Comparison of ENCODE assay signal across 19 mouse cellular contexts in the genomic region with DNA sequence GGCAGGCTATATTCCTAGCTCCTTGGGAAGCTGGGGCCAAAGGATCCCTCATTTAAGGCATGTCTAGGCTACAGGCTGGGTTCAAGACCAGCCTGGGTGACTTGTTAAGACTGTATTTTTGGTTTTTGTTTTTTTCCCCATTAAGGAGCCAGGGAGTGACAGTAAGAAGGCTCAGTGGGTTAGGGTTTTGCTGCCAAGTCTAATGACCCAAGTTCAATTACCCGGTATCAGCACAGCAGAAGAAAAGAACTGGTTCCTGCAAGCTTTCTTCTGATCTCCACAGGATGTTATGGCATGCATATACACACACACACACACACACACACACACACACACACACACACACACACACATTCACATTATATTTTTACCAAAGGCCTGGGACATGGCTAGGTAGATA. TPM values are rescaled to one million over a fixed set of nuclear protein-coding genes. Genes with fewer than 3 reads are reported as not detected.
DNase-seq lines count a peak whose midpoint lies in the region; ATAC-seq and TF ChIP-seq lines count a peak whose summit lies in the region.
"Had no signal": no experiment of that assay in that cellular context is flagged by ENCODE, and none has a peak within 500 bp of the region (broad histone marks: within the 10 kb centered on the region; RNA-seq: fewer than 3 reads in every experiment).

No protein-coding gene starts in this region.

- H3K4me1 ChIP-seq in heart, embryonic 13.5 days = peaks cover 37% of the 10 kb centered on the region
- peaks cover 33% of the 10 kb centered on the region for H3K4me1 ChIP-seq in heart, embryonic 12.5 days (replicated peaks)
- peaks cover 20% of the 10 kb centered on the region for H3K4me1 ChIP-seq in cortical plate, adult 2 months (ENCODE audit: control insufficient read depth, insufficient read depth, low read length)
- H3K4me1 ChIP-seq in hindbrain, embryonic 12.5 days = peaks cover 20% of the 10 kb centered on the region
- H3K4me1 ChIP-seq in midbrain, postnatal 0 days (ENCODE audit: insufficient read depth, low read length) = peaks cover 13% of the 10 kb centered on the region; the same call in 1 of the 2 replicates
- H3K4me1 ChIP-seq in kidney, embryonic 16.5 days (ENCODE audit: insufficient read depth, low read length) = peaks cover 20% of the 10 kb centered on the region
- peaks cover 37% of the 10 kb centered on the region for H3K4me1 ChIP-seq in thymus, adult 2 months (replicated peaks; ENCODE audit: control insufficient read depth, insufficient read depth, low read length)

- no peak for DNase-seq in midbrain, postnatal 0 days (ENCODE audit: low spot score)
- no peak for DNase-seq in thymus, adult 2 months
- DNase-seq: adrenal gland, postnatal 36 days; gastrocnemius, postnatal 25 days; heart, postnatal 4 days; kidney, adult 2 months; kidney, postnatal 4 days; liver, embryonic 13.5 days had no signal

- WGBS in heart, embryonic 13.5 days = 69% methylated on average over 1 of the region's 1 CpGs
- 64% methylated on average over 1 of the region's 1 CpGs for WGBS in heart, embryonic 12.5 days
- 64% methylated on average over 1 of the region's 1 CpGs for WGBS in hindbrain, embryonic 12.5 days
- 59% methylated on average over 1 of the region's 1 CpGs for WGBS in midbrain, postnatal 0 days
- WGBS in kidney, embryonic 16.5 days = 37% methylated on average over 1 of the region's 1 CpGs
- 75% methylated on average over 1 of the region's 1 CpGs for WGBS in thymus, adult 2 months

- no peaks in the 10 kb centered on the region; the same call in 1 of the 2 replicates for H3K36me3 ChIP-seq in heart, embryonic 13.5 days
- no peaks in the 10 kb centered on the region for H3K36me3 ChIP-seq in heart, embryonic 12.5 days
- no peaks in the 10 kb centered on the region for H3K36me3 ChIP-seq in hindbrain, embryonic 12.5 days
- peaks cover 11% of the 10 kb centered on the region for H3K36me3 ChIP-seq in midbrain, postnatal 0 days (ENCODE audit: insufficient read depth, low read length)
- H3K36me3 ChIP-seq in kidney, embryonic 16.5 days (ENCODE audit: insufficient read depth, low read length) = peaks cover under 1% of the 10 kb centered on the region; the same call in 1 of the 2 replicates
- no peaks in the 10 kb centered on the region for H3K36me3 ChIP-seq in thymus, adult 2 months (ENCODE audit: control insufficient read depth, insufficient read depth, low read length)
- H3K36me3 ChIP-seq: liver, embryonic 13.5 days had no signal

- H3K4me3 ChIP-seq in heart, embryonic 13.5 days = no peak overlapping the region
- no peak overlapping the region for H3K4me3 ChIP-seq in heart, embryonic 12.5 days
- no peak overlapping the region for H3K4me3 ChIP-seq in cortical plate, adult 2 months (ENCODE audit: insufficient read depth, low read length)
- H3K4me3 ChIP-seq in hindbrain, embryonic 12.5 days = no peak overlapping the region
- H3K4me3 ChIP-seq in midbrain, postnatal 0 days (ENCODE audit: low read depth, low read length) = no peak overlapping the region
- no peak overlapping the region for H3K4me3 ChIP-seq in kidney, embryonic 16.5 days (ENCODE audit: low read length)
- no peak overlapping the region for H3K4me3 ChIP-seq in thymus, adult 2 months (ENCODE audit: control insufficient read depth, insufficient read depth, low read length)
- H3K4me3 ChIP-seq: embryonic facial prominence, embryonic 12.5 days; liver, embryonic 13.5 days; neural tube, embryonic 12.5 days had no signal

- H3K9ac ChIP-seq in heart, embryonic 13.5 days = 0 out of 2 replicates have a peak overlapping the region, but pooled peaks have one; percentile 19
- no peak overlapping the region for H3K9ac ChIP-seq in heart, embryonic 12.5 days
- 0 out of 2 replicates have a peak overlapping the region, but pooled peaks have one; percentile 38 for H3K9ac ChIP-seq in hindbrain, embryonic 12.5 days
- no peak overlapping the region for H3K9ac ChIP-seq in midbrain, postnatal 0 days (replicated peaks; ENCODE audit: low read length, poor library complexity, severe bottlenecking)
- H3K9ac ChIP-seq in kidney, embryonic 16.5 days (replicated peaks; ENCODE audit: low read length) = no peak overlapping the region
- H3K9ac ChIP-seq: embryonic facial prominence, embryonic 12.5 days; liver, embryonic 13.5 days had no signal

- peaks cover 7% of the 10 kb centered on the region for H3K27me3 ChIP-seq in heart, embryonic 13.5 days (replicated peaks)
- no peaks in the 10 kb centered on the region for H3K27me3 ChIP-seq in heart, embryonic 12.5 days (replicated peaks)
- no peaks in the 10 kb centered on the region for H3K27me3 ChIP-seq in hindbrain, embryonic 12.5 days
- no peaks in the 10 kb centered on the region for H3K27me3 ChIP-seq in midbrain, postnatal 0 days (ENCODE audit: insufficient read depth, low read length)
- H3K27me3 ChIP-seq in kidney, embryonic 16.5 days (ENCODE audit: insufficient read depth, low read length) = no peaks in the 10 kb centered on the region
- no peaks in the 10 kb centered on the region for H3K27me3 ChIP-seq in thymus, adult 2 months (ENCODE audit: control insufficient read depth, insufficient read depth, low read length)
- H3K27me3 ChIP-seq: neural tube, embryonic 12.5 days had no signal

- no peak overlapping the region for H3K4me2 ChIP-seq in heart, embryonic 13.5 days
- H3K4me2 ChIP-seq in heart, embryonic 12.5 days = no peak overlapping the region
- no peak overlapping the region for H3K4me2 ChIP-seq in hindbrain, embryonic 12.5 days (replicated peaks)
- H3K4me2 ChIP-seq in midbrain, postnatal 0 days (ENCODE audit: low read depth, low read length, poor library complexity, severe bottlenecking) = no peak overlapping the region
- no peak overlapping the region for H3K4me2 ChIP-seq in kidney, embryonic 16.5 days (replicated peaks; ENCODE audit: low read depth, low read length)
- H3K4me2 ChIP-seq: heart, embryonic 11.5 days; liver, embryonic 13.5 days had no signal

- no peaks in the 10 kb centered on the region for H3K9me3 ChIP-seq in heart, embryonic 13.5 days
- H3K9me3 ChIP-seq in heart, embryonic 12.5 days (replicated peaks) = no peaks in the 10 kb centered on the region
- no peaks in the 10 kb centered on the region for H3K9me3 ChIP-seq in hindbrain, embryonic 12.5 days (replicated peaks)
- H3K9me3 ChIP-seq in midbrain, postnatal 0 days (ENCODE audit: low read length) = no peaks in the 10 kb centered on the region
- no peaks in the 10 kb centered on the region for H3K9me3 ChIP-seq in kidney, embryonic 16.5 days (ENCODE audit: low read length)
- H3K9me3 ChIP-seq: embryonic facial prominence, embryonic 12.5 days; liver, embryonic 13.5 days; neural tube, embryonic 12.5 days had no signal

- TF ChIP-seq CTCF in cortical plate, adult 2 months (IDR thresholded peaks at IDR 0.05; ENCODE audit: extremely low read depth, insufficient read depth, low read length) = no peak
- no peak for TF ChIP-seq CTCF in midbrain, postnatal 0 days (IDR thresholded peaks at IDR 0.05)
- no peak for TF ChIP-seq CTCF in thymus, adult 2 months (IDR thresholded peaks at IDR 0.05; ENCODE audit: borderline replicate concordance, control insufficient read depth, extremely low read depth, insufficient read depth, low read length, poor library complexity)

- TF ChIP-seq POLR2A in cortical plate, adult 2 months (IDR thresholded peaks at IDR 0.05; ENCODE audit: extremely low read depth, insufficient read depth, low read length) = no peak
- TF ChIP-seq POLR2A in thymus, adult 2 months (IDR thresholded peaks at IDR 0.05; ENCODE audit: control insufficient read depth, extremely low read depth, insufficient read depth, low read length, poor library complexity) = no peak

- ATAC-seq in heart, embryonic 13.5 days (ENCODE audit: extremely low read depth, insufficient number of reproducible peaks, low FRiP score, low TSS enrichment) = no peak
- no peak for ATAC-seq in heart, embryonic 12.5 days (ENCODE audit: insufficient number of reproducible peaks, low FRiP score)
- ATAC-seq in hindbrain, embryonic 12.5 days (ENCODE audit: low FRiP score) = no peak
- no peak for ATAC-seq in midbrain, postnatal 0 days (ENCODE audit: low FRiP score)
- ATAC-seq in kidney, embryonic 16.5 days (ENCODE audit: low FRiP score, low TSS enrichment) = no peak
- ATAC-seq in cerebellum, adult (ENCODE audit: insufficient number of reproducible peaks, low FRiP score, low TSS enrichment) = no peak
- ATAC-seq: lung, postnatal 0 days had no signal

- H3K27ac ChIP-seq in heart, embryonic 13.5 days (replicated peaks) = no peak overlapping the region
- no peak overlapping the region for H3K27ac ChIP-seq in heart, embryonic 12.5 days (ENCODE audit: poor library complexity, severe bottlenecking)
- peak overlapping the region; percentile 73 for H3K27ac ChIP-seq in cortical plate, adult 2 months (ENCODE audit: insufficient read depth, low read length)
- peak overlapping the region; percentile 62; the same call in 1 of the 2 replicates for H3K27ac ChIP-seq in hindbrain, embryonic 12.5 days
- H3K27ac ChIP-seq in midbrain, postnatal 0 days (ENCODE audit: low read depth, low read length) = peak overlapping the region; percentile 65
- H3K27ac ChIP-seq in kidney, embryonic 16.5 days (ENCODE audit: low read length) = no peak overlapping the region
- H3K27ac ChIP-seq in thymus, adult 2 months (ENCODE audit: control insufficient read depth, insufficient read depth, low read length) = no peak overlapping the region
- H3K27ac ChIP-seq: embryonic facial prominence, embryonic 12.5 days; liver, embryonic 13.5 days; neural tube, embryonic 12.5 days had no signal

RNA-seq across cellular contexts. Expression of gene Ttyh3, which starts 11.6 kb away (rescaled TPM):
- 25.0 and 25.4 TPM in 2 replicates for polyA plus RNA-seq in heart, embryonic 13.5 days (2015; fragmentation: Nextera tagmentation; extraction: Ambion mirVana)
- polyA plus RNA-seq in heart, embryonic 12.5 days (2016; fragmentation: Nextera tagmentation; extraction: Ambion mirVana) = 36.3 and 38.0 TPM in 2 replicates
- polyA plus RNA-seq in cortical plate, adult 2 months (2012; rRNA removed) = 114 and 119 TPM in 2 replicates
- polyA plus RNA-seq in hindbrain, embryonic 12.5 days (2016; fragmentation: Nextera tagmentation; extraction: Ambion mirVana) = 83.7 and 98.3 TPM in 2 replicates
- total RNA-seq in midbrain, postnatal 0 days (2014; rRNA removed) = 196 and 204 TPM in 2 replicates
- polyA plus RNA-seq in midbrain, postnatal 0 days (2015; fragmentation: Nextera tagmentation; extraction: Ambion mirVana) = 52.0 and 56.6 TPM in 2 replicates
- 28.4 and 31.3 TPM in 2 replicates for polyA plus RNA-seq in kidney, embryonic 16.5 days (2015; fragmentation: Nextera tagmentation; extraction: Ambion mirVana)
- polyA plus RNA-seq in thymus, adult 2 months (2012; rRNA removed) = 139 and 177 TPM in 2 replicates

RNA-seq across cellular contexts. Expression of gene Iqce, which starts 41.8 kb away (rescaled TPM):
- polyA plus RNA-seq in heart, embryonic 13.5 days (2015; fragmentation: Nextera tagmentation; extraction: Ambion mirVana) = 8.0 and 10.3 TPM in 2 replicates
- 12.4 and 15.7 TPM in 2 replicates for polyA plus RNA-seq in heart, embryonic 12.5 days (2016; fragmentation: Nextera tagmentation; extraction: Ambion mirVana)
- 57.9 and 60.6 TPM in 2 replicates for polyA plus RNA-seq in cortical plate, adult 2 months (2012; rRNA removed)
- 31.3 and 31.7 TPM in 2 replicates for polyA plus RNA-seq in hindbrain, embryonic 12.5 days (2016; fragmentation: Nextera tagmentation; extraction: Ambion mirVana)
- total RNA-seq in midbrain, postnatal 0 days (2014; rRNA removed) = 36.4 and 38.6 TPM in 2 replicates
- polyA plus RNA-seq in midbrain, postnatal 0 days (2015; fragmentation: Nextera tagmentation; extraction: Ambion mirVana) = 30.4 and 37.2 TPM in 2 replicates
- polyA plus RNA-seq in kidney, embryonic 16.5 days (2015; fragmentation: Nextera tagmentation; extraction: Ambion mirVana) = 26.0 and 30.7 TPM in 2 replicates
- 30.0 and 31.5 TPM in 2 replicates for polyA plus RNA-seq in thymus, adult 2 months (2012; rRNA removed)

RNA-seq across cellular contexts. Expression of gene Brat1, which starts 44.4 kb away (rescaled TPM):
- polyA plus RNA-seq in heart, embryonic 13.5 days (2015; fragmentation: Nextera tagmentation; extraction: Ambion mirVana) = 12.9 and 13.9 TPM in 2 replicates
- polyA plus RNA-seq in heart, embryonic 12.5 days (2016; fragmentation: Nextera tagmentation; extraction: Ambion mirVana) = 14.6 and 15.5 TPM in 2 replicates
- polyA plus RNA-seq in cortical plate, adult 2 months (2012; rRNA removed) = 25.2 and 25.5 TPM in 2 replicates
- polyA plus RNA-seq in hindbrain, embryonic 12.5 days (2016; fragmentation: Nextera tagmentation; extraction: Ambion mirVana) = 22.8 and 25.7 TPM in 2 replicates
- 37.1 and 40.3 TPM in 2 replicates for total RNA-seq in midbrain, postnatal 0 days (2014; rRNA removed)
- polyA plus RNA-seq in midbrain, postnatal 0 days (2015; fragmentation: Nextera tagmentation; extraction: Ambion mirVana) = 16.4 and 17.9 TPM in 2 replicates
- polyA plus RNA-seq in kidney, embryonic 16.5 days (2015; fragmentation: Nextera tagmentation; extraction: Ambion mirVana) = 28.2 and 30.9 TPM in 2 replicates
- polyA plus RNA-seq in thymus, adult 2 months (2012; rRNA removed) = 65.1 and 69.1 TPM in 2 replicates

RNA-seq across cellular contexts. Expression of gene Lfng, which starts 53.3 kb away (rescaled TPM):
- 3.3 and 3.5 TPM in 2 replicates for polyA plus RNA-seq in heart, embryonic 13.5 days (2015; fragmentation: Nextera tagmentation; extraction: Ambion mirVana)
- polyA plus RNA-seq in heart, embryonic 12.5 days (2016; fragmentation: Nextera tagmentation; extraction: Ambion mirVana) = 2.9 and 4.3 TPM in 2 replicates
- polyA plus RNA-seq in cortical plate, adult 2 months (2012; rRNA removed) = 35.1 and 37.0 TPM in 2 replicates
- polyA plus RNA-seq in hindbrain, embryonic 12.5 days (2016; fragmentation: Nextera tagmentation; extraction: Ambion mirVana) = 23.8 and 27.6 TPM in 2 replicates
- total RNA-seq in midbrain, postnatal 0 days (2014; rRNA removed) = 55.6 and 56.6 TPM in 2 replicates
- polyA plus RNA-seq in midbrain, postnatal 0 days (2015; fragmentation: Nextera tagmentation; extraction: Ambion mirVana) = 20.1 and 22.5 TPM in 2 replicates
- 36.3 and 38.9 TPM in 2 replicates for polyA plus RNA-seq in kidney, embryonic 16.5 days (2015; fragmentation: Nextera tagmentation; extraction: Ambion mirVana)
- 141 and 171 TPM in 2 replicates for polyA plus RNA-seq in thymus, adult 2 months (2012; rRNA removed)
- total RNA-seq: CH12.LX had no signal

Comparison
In these comparisons a context has a peak if more than half of its experiments do, and no peak if none do; other contexts are left out.
1. H3K9ac ChIP-seq: peak in heart, embryonic 13.5 days (single experiment) and hindbrain, embryonic 12.5 days (single experiment); none in heart, embryonic 12.5 days (single experiment), midbrain, postnatal 0 days (single experiment) and kidney, embryonic 16.5 days (single experiment).
2. H3K27ac ChIP-seq: peak in cortical plate, adult 2 months (single experiment), hindbrain, embryonic 12.5 days (single experiment) and midbrain, postnatal 0 days (single experiment); none in heart, embryonic 13.5 days (single experiment), heart, embryonic 12.5 days (single experiment), kidney, embryonic 16.5 days (single experiment) and thymus, adult 2 months (single experiment).